Mouse (Mus musculus) CH12.LX (cell line): ENCODE measurements around the gene Col4a6. TPM values are rescaled to one million over a fixed set of nuclear protein-coding genes. Genes with fewer than 3 reads are reported as not detected.

Experiments
- DNase-seq: peaks from one replicate; pipeline ENCODE4 v3.0.0-alpha.2; 2013; ENCODE audit errors: extremely low read depth
- H3K27ac ChIP-seq: 2 replicates; pipeline ENCODE4 v1.5.1; 2012; ENCODE audit warnings: low read depth, mild to moderate bottlenecking, control low read depth, moderate library complexity; ENCODE audit not compliant: insufficient read depth
- H3K27me3 ChIP-seq: replicated peaks from 2 replicates; pipeline ENCODE3; 2012; ENCODE audit warnings: inconsistent platforms
- H3K36me3 ChIP-seq, 2 experiments: replicated peaks in 1 of 2; 2 replicates each; pipeline versions ENCODE3 to v1.6.1; 2012; ENCODE audit warnings: inconsistent platforms in 1 of 2, low read length in 1 of 2, mild to moderate bottlenecking in 1 of 2, mixed read lengths in 1 of 2, moderate library complexity in 1 of 2; ENCODE audit not compliant: control insufficient read depth in 1 of 2, insufficient read depth in 1 of 2
- H3K4me1 ChIP-seq, 2 experiments: 2 replicates each; pipeline ENCODE4 v1.6.1; 2012; ENCODE audit warnings: inconsistent platforms in 1 of 2, moderate library complexity in 1 of 2; ENCODE audit not compliant: insufficient read depth in 2 of 2, control insufficient read depth in 1 of 2
- H3K4me2 ChIP-seq: 2 replicates; pipeline ENCODE4 v1.6.1; 2012; ENCODE audit warnings: low read depth, mild to moderate bottlenecking, control low read depth; ENCODE audit not compliant: poor library complexity, insufficient read depth, severe bottlenecking
- H3K4me3 ChIP-seq, 3 experiments: fragments of 150-350 bp in 1 of 3; sonication (generic) in 1 of 3; replicated peaks in 1 of 3; 2 replicates each; pipeline versions ENCODE3 to v1.5.1; 2011 to 2012; ENCODE audit warnings: low read depth in 2 of 3, low read length in 2 of 3, mild to moderate bottlenecking in 2 of 3, moderate library complexity in 2 of 3, control low read depth in 1 of 3, improper control_type of control experiment in 1 of 3, inconsistent platforms in 1 of 3, mixed read lengths in 1 of 3; ENCODE audit not compliant: poor library complexity in 1 of 3
- H3K79me2 ChIP-seq: replicated peaks from 2 replicates; pipeline ENCODE4 v1.6.1; 2012; ENCODE audit warnings: mild to moderate bottlenecking, moderate library complexity; ENCODE audit not compliant: control insufficient read depth, poor library complexity, insufficient read depth, severe bottlenecking; ENCODE audit errors: extremely low read depth
- H3K9ac ChIP-seq: 2 replicates; pipeline ENCODE4 v1.6.1; 2012; ENCODE audit warnings: low read depth, mild to moderate bottlenecking, control low read depth, moderate library complexity; ENCODE audit not compliant: insufficient read depth
- H3K9me3 ChIP-seq: replicated peaks from 2 replicates; pipeline ENCODE3; 2012; ENCODE audit warnings: low read length, inconsistent platforms, mixed read lengths
- CHD2 ChIP-seq: IDR thresholded peaks from 2 replicates; pipeline ENCODE4 v1.6.1; 2011; ENCODE audit warnings: low read length, improper control_type of control experiment
- HCFC1 ChIP-seq: IDR thresholded peaks from 2 replicates; pipeline ENCODE4 v1.6.1; 2012; ENCODE audit warnings: low read depth, mild to moderate bottlenecking, inconsistent platforms, low read length, improper control_type of control experiment
- JUND ChIP-seq: conservative IDR thresholded peaks from 2 replicates; pipeline ENCODE4 v1.6.1; 2011; ENCODE audit warnings: low read depth, low read length, improper control_type of control experiment
- MAZ ChIP-seq: IDR thresholded peaks from 2 replicates; pipeline ENCODE4 v1.6.1; 2012; ENCODE audit warnings: low read depth, mild to moderate bottlenecking, inconsistent platforms, low read length, improper control_type of control experiment, moderate library complexity
- NRF1 ChIP-seq: IDR thresholded peaks from 2 replicates; pipeline ENCODE4 v1.6.1; 2014; ENCODE audit warnings: low read depth, mild to moderate bottlenecking, inconsistent platforms, low read length, improper control_type of control experiment, moderate library complexity
- PAX5 ChIP-seq: IDR thresholded peaks from 2 replicates; pipeline ENCODE4 v1.6.1; 2012; ENCODE audit warnings: low read length, inconsistent platforms, mixed read lengths
- POLR2AphosphoS2 ChIP-seq: IDR thresholded peaks from 2 replicates; pipeline ENCODE4 v1.6.1; 2011; ENCODE audit warnings: low read depth, low read length, improper control_type of control experiment
- SIN3A ChIP-seq: IDR thresholded peaks from 2 replicates; pipeline ENCODE4 v1.6.1; 2012; ENCODE audit warnings: low read length, improper control_type of control experiment, inconsistent platforms
- SMC3 ChIP-seq: IDR thresholded peaks from 2 replicates; pipeline ENCODE4 v1.6.1; 2011; ENCODE audit warnings: low read depth, low read length, improper control_type of control experiment
- TBP ChIP-seq: conservative IDR thresholded peaks from 2 replicates; pipeline ENCODE4 v1.6.1; 2011; ENCODE audit warnings: low read depth, low read length, improper control_type of control experiment
- UBTF ChIP-seq: IDR thresholded peaks from 2 replicates; pipeline ENCODE4 v1.6.1; 2012; ENCODE audit warnings: low read depth, mild to moderate bottlenecking, inconsistent platforms, low read length, improper control_type of control experiment, moderate library complexity
- USF2 ChIP-seq: conservative IDR thresholded peaks from 2 replicates; pipeline ENCODE4 v1.6.1; 2011; ENCODE audit warnings: low read depth, low read length, improper control_type of control experiment
- ZC3H11A ChIP-seq: IDR thresholded peaks from 2 replicates; pipeline ENCODE4 v1.6.1; 2012; ENCODE audit warnings: low read depth, mild to moderate bottlenecking, inconsistent platforms, low read length, improper control_type of control experiment
- ZKSCAN1 ChIP-seq: IDR thresholded peaks from 2 replicates; pipeline ENCODE4 v1.6.1; 2012; ENCODE audit warnings: low read depth, inconsistent platforms, low read length, improper control_type of control experiment, borderline replicate concordance
- ZNF384 ChIP-seq: IDR thresholded peaks from 2 replicates; pipeline ENCODE4 v1.6.1; 2012; ENCODE audit warnings: low read depth, low read length, improper control_type of control experiment, inconsistent platforms
- dilution Hi-C: fragments of 300-500 bp; cut with MboI; formaldehyde crosslinking; loops from 2 replicates; pipeline ENCODE4 v1.14.3; 2020; ENCODE audit warnings: low sequenced_read_pairs; ENCODE audit not compliant: extremely low pct_unique_long_range_greater_than_20kb, extremely low pct_ligation_motif_present
- in situ Hi-C: fragments of 300-500 bp; cut with MboI; formaldehyde crosslinking; loops from 3 replicates; pipeline ENCODE4 v1.14.3; 2019; ENCODE audit warnings: low sequenced_read_pairs, low pct_ligation_motif_present, low pct_unique_long_range_greater_than_20kb, mixed read lengths
- polyA plus RNA-seq: library from polyadenylated mRNA; unstranded; fragments of >175 nt; gene quantifications from 2 replicates; pipeline ENCODE4 v1.2.1, GENCODE M21; 2012; ENCODE audit warnings: low read depth; ENCODE audit not compliant: insufficient read length
- total RNA-seq, 2 experiments: library from RNA; depleted of rRNA; stranded (reverse); fragments of 300-350 nt in 1 of 2; fragments of >200 nt in 1 of 2; gene quantifications; 2 replicates each; pipeline ENCODE4 v1.2.3; 2012 to 2014

Col4a6 gene
- total and polyA plus RNA-seq, 3 experiments, result 0.07 to 0.13 TPM; not detected in 1

- Histone ChIP-seq H3K9ac (no peak overlapping the region), H3K36me3 (peaks cover 53 to 59% of the 10 kb centered on the region in 2 experiments), H3K79me2 (no peaks in the 10 kb centered on the region)
- in situ Hi-C loops, result no loop called here
- dilution Hi-C loops, result no loop called here
- no peak for DNase-seq
- no peak for TF ChIP-seq MAZ
- no peak for TF ChIP-seq JUND
- no peak for TF ChIP-seq ZNF384
- no peak for TF ChIP-seq ZC3H11A
- no peak for TF ChIP-seq CHD2
- TF ChIP-seq TBP, result no peak
- TF ChIP-seq, all 38 proteins: peak for 0
- Histone ChIP-seq H3K4me2 (no peak overlapping the region), H3K4me3 (no peak overlapping the region), H3K27ac (no peak overlapping the region), H3K27me3 (no peaks in the 10 kb centered on the region), H3K4me1 (no peaks in the 10 kb centered on the region), H3K9me3 (no peaks in the 10 kb centered on the region)
Measured at GRCm38 (mm10) chrX:141150290-141150689, 323.6 kb downstream of the Col4a6 start.

- no peak overlapping the region for H3K4me3 ChIP-seq
- no peak overlapping the region for H3K27ac ChIP-seq
- H3K4me1 ChIP-seq, result no peaks in the 10 kb centered on the region
- no peaks in the 10 kb centered on the region for H3K79me2 ChIP-seq
- in situ Hi-C loops, result no loop called here
- DNase-seq, result no peak
- H3K27me3 ChIP-seq, result no peaks in the 10 kb centered on the region
- no peak overlapping the region for H3K9ac ChIP-seq
- H3K4me2 ChIP-seq, result no peak overlapping the region
- peaks cover 52 to 54% of the 10 kb centered on the region in 2 experiments for H3K36me3 ChIP-seq
- H3K9me3 ChIP-seq, result no peaks in the 10 kb centered on the region
- no peak for TF ChIP-seq UBTF
- no peak for TF ChIP-seq SIN3A
- no peak for TF ChIP-seq SMC3
- no peak for TF ChIP-seq ZKSCAN1
- TF ChIP-seq USF2, result no peak
- no peak for TF ChIP-seq POLR2AphosphoS2
- TF ChIP-seq TBP, result no peak
- TF ChIP-seq PAX5, result no peak
- TF ChIP-seq NRF1, result no peak
- TF ChIP-seq HCFC1, result no peak
- dilution Hi-C loops, result no loop called here
Measured at GRCm38 (mm10) chrX:141149705-141150104, 324.2 kb downstream of the Col4a6 start.

Other genes starting within 250 kb of the Col4a6 start
- gene Col4a5, start 1.3 kb upstream of the Col4a6 start, total RNA-seq (2012; rRNA removed), result not detected in 2 replicates
- gene Col4a5, start 1.3 kb upstream of the Col4a6 start, total RNA-seq (2014; rRNA removed), result not detected in 2 replicates
- gene Col4a5, start 1.3 kb upstream of the Col4a6 start, polyA plus RNA-seq, result not detected in 2 replicates